ENCODE assay signal across 34 mouse cellular contexts in genomic region chr11:85117160-85117559, GRCm38 (mm10). TPM values are rescaled to one million over a fixed set of nuclear protein-coding genes. Genes with fewer than 3 reads are reported as not detected.
DNase-seq lines count a peak whose midpoint lies in the region; ATAC-seq lines count a peak whose summit lies in the region.
"Had no signal": no experiment of that assay in that cellular context is flagged by ENCODE, and none has a peak within 500 bp of the region (broad histone marks: within the 10 kb centered on the region; RNA-seq: fewer than 3 reads in every experiment).

No protein-coding gene starts in this region.

- H3K9me3 ChIP-seq in erythroblast, embryonic 14.5 days (ENCODE audit: control insufficient read depth, low read length): no peaks in the 10 kb centered on the region
- no peaks in the 10 kb centered on the region for H3K9me3 ChIP-seq in liver, embryonic 13.5 days (replicated peaks)
- no peaks in the 10 kb centered on the region for H3K9me3 ChIP-seq in liver, embryonic 16.5 days (replicated peaks; ENCODE audit: control insufficient read depth, low read length)
- no peaks in the 10 kb centered on the region for H3K9me3 ChIP-seq in hindbrain, embryonic 12.5 days (replicated peaks)
- H3K9me3 ChIP-seq: embryonic facial prominence, embryonic 10.5 days; embryonic facial prominence, embryonic 13.5 days; forebrain, embryonic 12.5 days; forebrain, embryonic 15.5 days; heart, embryonic 12.5 days; heart, embryonic 15.5 days; hindbrain, embryonic 10.5 days had no signal

- H3K36me3 ChIP-seq in erythroblast, embryonic 14.5 days (ENCODE audit: control insufficient read depth): peaks cover 76% of the 10 kb centered on the region
- H3K36me3 ChIP-seq in liver, embryonic 13.5 days: peaks cover 3% of the 10 kb centered on the region
- H3K36me3 ChIP-seq in liver, embryonic 16.5 days (ENCODE audit: control insufficient read depth, insufficient read depth): 0 out of 2 replicates have a peak, but pooled peaks cover 4% of the 10 kb centered on the region
- H3K36me3 ChIP-seq in hindbrain, embryonic 12.5 days: 0 out of 2 replicates have a peak, but pooled peaks cover 4% of the 10 kb centered on the region
- H3K36me3 ChIP-seq: embryonic facial prominence, embryonic 10.5 days; embryonic facial prominence, embryonic 13.5 days; forebrain, embryonic 12.5 days; forebrain, embryonic 15.5 days; heart, embryonic 12.5 days; heart, embryonic 15.5 days; hindbrain, embryonic 10.5 days had no signal

- H3K27ac ChIP-seq in liver, embryonic 13.5 days: peak overlapping the region; percentile 96
- peak overlapping the region; percentile 92 for H3K27ac ChIP-seq in liver, embryonic 16.5 days (ENCODE audit: low read length)
- H3K27ac ChIP-seq in hindbrain, embryonic 12.5 days: no peak overlapping the region
- H3K27ac ChIP-seq: embryonic facial prominence, embryonic 10.5 days; embryonic facial prominence, embryonic 13.5 days; forebrain, embryonic 12.5 days; forebrain, embryonic 15.5 days; heart, embryonic 15.5 days; hindbrain, embryonic 10.5 days; hindbrain, embryonic 14.5 days; hindbrain, postnatal 0 days had no signal

- peaks cover 99% of the 10 kb centered on the region for H3K4me1 ChIP-seq in erythroblast, embryonic 14.5 days (ENCODE audit: control insufficient read depth)
- H3K4me1 ChIP-seq in liver, embryonic 13.5 days (replicated peaks): peaks cover 86% of the 10 kb centered on the region
- H3K4me1 ChIP-seq in liver, embryonic 16.5 days (ENCODE audit: control insufficient read depth, low read depth, low read length): peaks cover 61% of the 10 kb centered on the region
- H3K4me1 ChIP-seq in hindbrain, embryonic 12.5 days: no peaks in the 10 kb centered on the region
- H3K4me1 ChIP-seq: embryonic facial prominence, embryonic 10.5 days; embryonic facial prominence, embryonic 13.5 days; forebrain, embryonic 12.5 days; forebrain, embryonic 15.5 days; heart, embryonic 15.5 days; hindbrain, embryonic 10.5 days had no signal

- peak; percentile 56 for ATAC-seq in liver, embryonic 13.5 days (ENCODE audit: low read depth)
- ATAC-seq in liver, embryonic 16.5 days (ENCODE audit: low read depth): peak; percentile 63
- no peak for ATAC-seq in hindbrain, embryonic 12.5 days (ENCODE audit: low FRiP score)
- ATAC-seq: CD4-positive, CD25-positive, alpha-beta regulatory T cell, adult 4 months; forebrain, embryonic 15.5 days; hindbrain, postnatal 0 days had no signal

- peak; percentile 62 for DNase-seq in c-Kit-positive CD71-positive TER-119-positive erythroid progenitor cells, embryonic 14.5 days (ENCODE audit: low spot score)
- no peak for DNase-seq in liver, embryonic 13.5 days
- DNase-seq in thymus, postnatal 14 days: no peak
- DNase-seq in lung, postnatal 14 days: no peak
- DNase-seq in layer of hippocampus, adult 18-20 months (ENCODE audit: low spot score in 2 of 2): no peak
- DNase-seq: adrenal gland, adult 2 months; adrenal gland, postnatal 14 days; cerebellum, adult 11 months; cerebellum, adult 2 months; cerebellum, adult 9-11 months; cerebellum, postnatal 36 days; embryo, embryonic 11 days; gastrocnemius, postnatal 25 days; heart, adult 18-20 months; heart, postnatal 10 days; heart, postnatal 36 days had no signal

- peak overlapping the region; percentile 41 for H3K4me3 ChIP-seq in erythroblast, embryonic 14.5 days (replicated peaks)
- no peak overlapping the region for H3K4me3 ChIP-seq in liver, embryonic 13.5 days (replicated peaks)
- no peak overlapping the region for H3K4me3 ChIP-seq in liver, embryonic 16.5 days (ENCODE audit: low read depth, low read length)
- no peak overlapping the region for H3K4me3 ChIP-seq in hindbrain, embryonic 12.5 days
- H3K4me3 ChIP-seq: embryonic facial prominence, embryonic 10.5 days; embryonic facial prominence, embryonic 13.5 days; forebrain, embryonic 12.5 days; forebrain, embryonic 15.5 days; heart, embryonic 12.5 days; heart, embryonic 15.5 days; hindbrain, embryonic 10.5 days had no signal

- no peaks in the 10 kb centered on the region for H3K27me3 ChIP-seq in erythroblast, embryonic 14.5 days (ENCODE audit: control insufficient read depth)
- no peaks in the 10 kb centered on the region for H3K27me3 ChIP-seq in liver, embryonic 13.5 days
- no peaks in the 10 kb centered on the region for H3K27me3 ChIP-seq in liver, embryonic 16.5 days (ENCODE audit: control insufficient read depth, insufficient read depth, low read depth, low read length)
- no peaks in the 10 kb centered on the region for H3K27me3 ChIP-seq in hindbrain, embryonic 12.5 days
- H3K27me3 ChIP-seq: embryonic facial prominence, embryonic 13.5 days; forebrain, embryonic 12.5 days; forebrain, embryonic 15.5 days; heart, embryonic 12.5 days; heart, embryonic 15.5 days had no signal

- peak overlapping the region; percentile 20; the same call in 1 of the 2 replicates for H3K9ac ChIP-seq in liver, embryonic 13.5 days
- H3K9ac ChIP-seq in liver, embryonic 16.5 days (ENCODE audit: low read depth, low read length): peak overlapping the region; percentile 22; the same call in 1 of the 2 replicates
- H3K9ac ChIP-seq in hindbrain, embryonic 12.5 days: no peak overlapping the region
- H3K9ac ChIP-seq: embryonic facial prominence, embryonic 13.5 days; forebrain, embryonic 12.5 days; forebrain, embryonic 15.5 days; heart, embryonic 12.5 days; heart, embryonic 15.5 days; hindbrain, embryonic 14.5 days had no signal

- peak overlapping the region; percentile 47 for H3K4me2 ChIP-seq in liver, embryonic 13.5 days
- peak overlapping the region; percentile 49 for H3K4me2 ChIP-seq in liver, embryonic 16.5 days (ENCODE audit: low read depth, low read length)
- no peak overlapping the region for H3K4me2 ChIP-seq in hindbrain, embryonic 12.5 days (replicated peaks)
- H3K4me2 ChIP-seq: embryonic facial prominence, embryonic 13.5 days; forebrain, embryonic 12.5 days; forebrain, embryonic 15.5 days; heart, embryonic 12.5 days; heart, embryonic 15.5 days; hindbrain, embryonic 14.5 days had no signal

RNA-seq across cellular contexts. Expression of gene Usp32, which starts 22.8 kb away (rescaled TPM):
- 3.7 and 5.8 TPM in 2 replicates for polyA plus RNA-seq in erythroblast, embryonic 14.5 days (2012)
- polyA plus RNA-seq in liver, embryonic 13.5 days (2015; fragmentation: Nextera tagmentation; extraction: Ambion mirVana): 9.7 and 10.0 TPM in 2 replicates
- polyA plus RNA-seq in liver, embryonic 16.5 days (2015; fragmentation: Nextera tagmentation; extraction: Ambion mirVana): 11.4 and 12.2 TPM in 2 replicates
- polyA plus RNA-seq in hindbrain, embryonic 12.5 days (2016; fragmentation: Nextera tagmentation; extraction: Ambion mirVana): 9.7 and 11.4 TPM in 2 replicates
- 10 to 100 TPM; 89.1 to 93.3 TPM for total RNA-seq in layer of hippocampus, adult 18-20 months (2021)

RNA-seq across cellular contexts. Expression of gene 1700125H20Rik, which starts 53.0 kb away (rescaled TPM):
- polyA plus RNA-seq in erythroblast, embryonic 14.5 days (2012): not detected in 2 replicates
- 0.16 TPM in 1 of 2 replicates, not detected in the other for polyA plus RNA-seq in liver, embryonic 13.5 days (2015; fragmentation: Nextera tagmentation; extraction: Ambion mirVana)
- polyA plus RNA-seq in liver, embryonic 16.5 days (2015; fragmentation: Nextera tagmentation; extraction: Ambion mirVana): 0.14 TPM in 1 of 2 replicates, not detected in the other
- polyA plus RNA-seq in hindbrain, embryonic 12.5 days (2016; fragmentation: Nextera tagmentation; extraction: Ambion mirVana): 0.48 and 0.77 TPM in 2 replicates
- total RNA-seq in layer of hippocampus, adult 18-20 months (2021): not detected
- total RNA-seq: gastrocnemius, adult 8-10 months; gastrocnemius, postnatal 25 days; heart, adult 18-20 months; heart, postnatal 10 days; heart, postnatal 36 days; hindbrain, postnatal 0 days; MEL had no signal
- polyA plus RNA-seq: adrenal gland, adult 2 months; C2C12; CD4-positive, CD25-positive, alpha-beta regulatory T cell, adult 4 months; cerebellum, adult 2 months; cortical plate, adult 2 months; gonadal fat pad, adult 2 months; heart, embryonic 12.5 days; heart, embryonic 15.5 days had no signal
